Comparison of ENCODE assay signal across 8 mouse cellular contexts in the genomic region with DNA sequence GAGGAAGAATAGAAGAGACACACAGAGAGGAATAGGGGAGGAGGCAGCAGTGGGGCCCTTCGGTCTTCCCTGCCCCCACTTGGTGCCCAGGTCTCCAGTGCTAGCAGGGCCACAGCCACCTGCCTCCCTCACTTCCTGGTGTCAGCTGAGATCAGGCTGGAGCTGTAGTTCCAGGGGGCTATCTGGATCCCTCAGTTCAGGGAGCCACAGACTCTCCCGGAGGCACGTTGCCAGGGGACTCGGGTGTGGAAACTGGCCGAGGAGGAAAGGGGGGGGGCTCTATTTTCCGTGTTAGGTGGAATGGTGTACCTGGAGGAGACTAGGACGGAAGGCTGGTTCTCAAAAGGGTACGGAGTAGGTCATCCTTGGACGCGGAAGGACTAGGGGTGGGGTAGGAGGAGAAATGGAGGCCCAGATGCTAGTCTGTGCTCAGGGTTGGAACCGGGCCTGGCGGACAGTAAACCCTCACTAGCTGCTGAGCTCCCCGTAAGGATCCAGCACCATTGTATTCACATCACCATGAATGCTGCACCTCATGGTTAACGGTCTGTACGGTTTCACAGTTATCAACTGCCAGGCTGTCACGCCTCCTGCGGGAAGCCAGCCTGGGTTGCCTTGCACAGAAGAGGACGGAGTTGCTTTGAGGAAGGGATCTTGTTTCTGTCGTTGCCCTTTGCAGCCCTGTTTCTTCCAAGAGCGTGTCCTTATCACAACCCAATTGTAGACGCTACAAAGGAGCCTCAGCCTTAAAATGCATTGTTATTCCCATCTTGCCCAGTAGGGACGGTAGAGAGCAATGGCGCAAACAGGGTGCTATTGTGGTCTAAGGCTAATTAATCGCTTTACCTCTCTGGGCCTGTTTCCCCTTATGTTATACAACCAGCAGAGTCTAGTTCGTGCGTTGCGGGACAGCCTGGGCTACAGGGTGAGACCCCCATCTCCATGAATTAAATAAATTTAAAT. TPM values are rescaled to one million over a fixed set of nuclear protein-coding genes. Genes with fewer than 3 reads are reported as not detected.
DNase-seq lines count a peak whose midpoint lies in the region; TF ChIP-seq lines count a peak whose summit lies in the region.

No protein-coding gene starts in this region.

- peaks cover 38% of the 10 kb centered on the region for H3K4me1 ChIP-seq in testis, adult 2 months (ENCODE audit: control insufficient read depth, insufficient read depth, low read length)
- H3K4me1 ChIP-seq in heart, adult 2 months (ENCODE audit: control insufficient read depth, insufficient read depth, low read length) = peaks cover 14% of the 10 kb centered on the region
- H3K4me1 ChIP-seq in kidney, adult 2 months (ENCODE audit: control insufficient read depth, insufficient read depth, low read length) = peaks cover 25% of the 10 kb centered on the region; the same call in 1 of the 2 replicates
- peaks cover 12% of the 10 kb centered on the region for H3K4me1 ChIP-seq in liver, adult 2 months (ENCODE audit: control insufficient read depth, insufficient read depth, low read length)

- no peak for TF ChIP-seq EP300 in heart, adult 2 months (IDR thresholded peaks at IDR 0.05; ENCODE audit: insufficient read depth, low read depth, low read length)

- intact Hi-C loops in heart, adult 2 months (cut with DNase I) = loop anchor here (2.0 to 5.0 kb wide), 3 partner anchors 46 to 136 kb away; partner anchors contain the start of genes Catsperd, Lonp1, Ndufa11 and Ranbp3

- no peaks in the 10 kb centered on the region for H3K36me3 ChIP-seq in testis, adult 2 months (ENCODE audit: control insufficient read depth, insufficient read depth, low read length)
- no peaks in the 10 kb centered on the region for H3K36me3 ChIP-seq in heart, adult 2 months (ENCODE audit: control insufficient read depth, insufficient read depth, low read length)
- no peaks in the 10 kb centered on the region for H3K36me3 ChIP-seq in kidney, adult 2 months (ENCODE audit: control insufficient read depth, insufficient read depth, low read length)
- no peaks in the 10 kb centered on the region for H3K36me3 ChIP-seq in liver, adult 2 months (ENCODE audit: control insufficient read depth, insufficient read depth, low read length)
- no peaks in the 10 kb centered on the region for H3K36me3 ChIP-seq in myocyte (ENCODE audit: control insufficient read depth, insufficient read depth)

- WGBS in heart, adult 2 months = 34% methylated on average over 27 of the region's 27 CpGs
- 44% methylated on average over 27 of the region's 27 CpGs for WGBS in kidney, adult 2 months
- 54% methylated on average over 27 of the region's 27 CpGs for WGBS in liver, adult 2 months

- TF ChIP-seq POLR2A in testis, adult 2 months (IDR thresholded peaks at IDR 0.05; ENCODE audit: control insufficient read depth, low read depth, low read length) = no peak
- TF ChIP-seq POLR2A in heart, adult 2 months (IDR thresholded peaks at IDR 0.05; ENCODE audit: insufficient read depth, low read depth, low read length) = 0 out of 2 replicates have a peak, but pooled peaks have one; percentile 7
- no peak for TF ChIP-seq POLR2A in kidney, adult 2 months (IDR thresholded peaks at IDR 0.05; ENCODE audit: low read depth, low read length)
- no peak for TF ChIP-seq POLR2A in liver, adult 2 months (IDR thresholded peaks at IDR 0.05; ENCODE audit: extremely low read depth, insufficient read depth, low read length)
- TF ChIP-seq POLR2A in myocyte (IDR thresholded peaks at IDR 0.05; ENCODE audit: insufficient read length, low read depth) = no peak

- H3K4me2 ChIP-seq in myocyte (ENCODE audit: low read depth) = no peak overlapping the region

- H3K4me3 ChIP-seq in testis, adult 2 months (ENCODE audit: control insufficient read depth, low read depth, low read length) = peak overlapping the region; percentile 3; the same call in 1 of the 2 replicates
- peak overlapping the region; percentile 48; the same call in 1 of the 2 replicates for H3K4me3 ChIP-seq in heart, adult 2 months
- no peak overlapping the region for H3K4me3 ChIP-seq in kidney, adult 2 months (ENCODE audit: insufficient read depth, low read depth, low read length)
- H3K4me3 ChIP-seq in liver, adult 2 months (ENCODE audit: insufficient read depth, low read depth, low read length) = no peak overlapping the region
- H3K4me3 ChIP-seq in myocyte = peak overlapping the region; percentile 19

- H3K79me2 ChIP-seq in heart, adult 2 months (replicated peaks; ENCODE audit: control insufficient read depth, insufficient read depth, low read length) = no peaks in the 10 kb centered on the region
- H3K79me2 ChIP-seq in liver, adult 2 months (ENCODE audit: control insufficient read depth, insufficient read depth, low read length) = no peaks in the 10 kb centered on the region
- no peaks in the 10 kb centered on the region for H3K79me2 ChIP-seq in myocyte (ENCODE audit: control insufficient read depth, insufficient read depth)

- peak overlapping the region; percentile 27 for H3K9ac ChIP-seq in heart, adult 2 months (ENCODE audit: low read depth, low read length)
- H3K9ac ChIP-seq in liver, adult 2 months (ENCODE audit: low read depth, low read length) = no peak overlapping the region

- H3K27ac ChIP-seq in testis, adult 2 months (ENCODE audit: control insufficient read depth, insufficient read depth, low read depth, low read length) = peak overlapping the region; percentile 60; the same call in 1 of the 2 replicates
- H3K27ac ChIP-seq in heart, adult 2 months = peak overlapping the region; percentile 67
- peak overlapping the region; percentile 79 for H3K27ac ChIP-seq in kidney, adult 2 months (ENCODE audit: insufficient read depth, low read depth, low read length)
- no peak overlapping the region for H3K27ac ChIP-seq in liver, adult 2 months (replicated peaks; ENCODE audit: insufficient read depth, low read depth, low read length)

- peak; percentile 69; the same call in 1 of the 2 replicates for TF ChIP-seq CTCF in testis, adult 2 months (IDR thresholded peaks at IDR 0.05; ENCODE audit: control insufficient read depth, insufficient read depth, insufficient replicate concordance, low read depth, low read length)
- no peak; the same call in 1 of the 2 replicates for TF ChIP-seq CTCF in heart, adult 2 months (IDR thresholded peaks at IDR 0.05)
- TF ChIP-seq CTCF in kidney, adult 2 months (conservative IDR thresholded peaks at IDR 0.05; ENCODE audit: insufficient read depth, insufficient read length, low read depth, low read length) = peak; percentile 84
- TF ChIP-seq CTCF in liver, adult 2 months (IDR thresholded peaks at IDR 0.05; ENCODE audit: low read depth, low read length) = peak; percentile 69

- no peak for DNase-seq in testis, postnatal 14 days (ENCODE audit: low spot score)
- peak; percentile 76 to 86 for DNase-seq in cerebellum, postnatal 10 days
- peak; percentile 50 for DNase-seq in heart, adult 2 months
- peak; percentile 76 for DNase-seq in kidney, adult 2 months
- peak; percentile 21 for DNase-seq in liver, adult 2 months (ENCODE audit: extremely low read depth, low read depth, low spot score)
- peak; percentile 49 to 67 for DNase-seq in thymus, postnatal 10 days (ENCODE audit: low spot score in 2 of 2)

- H3ac ChIP-seq in myocyte (ENCODE audit: control insufficient read depth, insufficient read length) = no peak overlapping the region

- no peaks in the 10 kb centered on the region for H3K27me3 ChIP-seq in testis, adult 2 months (ENCODE audit: control insufficient read depth, insufficient read depth, low read length)
- H3K27me3 ChIP-seq in heart, adult 2 months (ENCODE audit: control insufficient read depth, insufficient read depth, low read length) = no peaks in the 10 kb centered on the region
- no peaks in the 10 kb centered on the region for H3K27me3 ChIP-seq in kidney, adult 2 months (replicated peaks; ENCODE audit: control insufficient read depth, insufficient read depth, low read length)
- H3K27me3 ChIP-seq in liver, adult 2 months (ENCODE audit: control insufficient read depth, insufficient read depth, low read length) = no peaks in the 10 kb centered on the region
- H3K27me3 ChIP-seq in myocyte (ENCODE audit: control insufficient read depth, insufficient read depth, insufficient read length) = no peaks in the 10 kb centered on the region

RNA-seq across cellular contexts. Expression of gene Dus3l, which starts 1.5 kb away (rescaled TPM):
- polyA plus RNA-seq in testis, adult 2 months (2012; rRNA removed) = 29.7 and 31.3 TPM in 2 replicates
- total RNA-seq in heart, adult 2 months (2021) = 10 to 100 TPM; 17.7 to 19.4 TPM
- polyA plus RNA-seq in heart, adult 2 months (2012; rRNA removed) = 36.2 and 38.7 TPM in 2 replicates
- 43.6 and 55.2 TPM in 2 replicates for polyA plus RNA-seq in kidney, adult 2 months (2012; rRNA removed)
- 7.2 and 11.9 TPM in 2 replicates for total RNA-seq in liver, adult 2 months (2014; rRNA removed)
- 19.7 and 25.7 TPM in 2 replicates for polyA plus RNA-seq in liver, adult 2 months (2012; rRNA removed)
- 38.7 TPM for polyA plus RNA-seq in myocyte (2012; fragmentation: generic; extraction: Trizol)

RNA-seq across cellular contexts. Expression of gene Nrtn, which starts 5.7 kb away (rescaled TPM):
- 7.8 and 9.2 TPM in 2 replicates for polyA plus RNA-seq in testis, adult 2 months (2012; rRNA removed)
- 10 to 100 TPM; 24.4 to 26.8 TPM for total RNA-seq in heart, adult 2 months (2021)
- 26.2 and 49.3 TPM in 2 replicates for polyA plus RNA-seq in heart, adult 2 months (2012; rRNA removed)
- polyA plus RNA-seq in kidney, adult 2 months (2012; rRNA removed) = 19.2 and 27.1 TPM in 2 replicates
- total RNA-seq in liver, adult 2 months (2014; rRNA removed) = 0.83 and 1.3 TPM in 2 replicates
- polyA plus RNA-seq in liver, adult 2 months (2012; rRNA removed) = 1.9 and 3.6 TPM in 2 replicates
- 0.78 TPM for polyA plus RNA-seq in myocyte (2012; fragmentation: generic; extraction: Trizol)

RNA-seq across cellular contexts. Expression of gene Prr22, which starts 7.0 kb away (rescaled TPM):
- 158 and 194 TPM in 2 replicates for polyA plus RNA-seq in testis, adult 2 months (2012; rRNA removed)
- total RNA-seq in heart, adult 2 months (2021) = under 1 TPM; 0.11 to 0.29 TPM
- polyA plus RNA-seq in heart, adult 2 months (2012; rRNA removed) = 1.2 and 2.0 TPM in 2 replicates
- polyA plus RNA-seq in kidney, adult 2 months (2012; rRNA removed) = 1.9 and 2.3 TPM in 2 replicates
- total RNA-seq in liver, adult 2 months (2014; rRNA removed) = 0.18 TPM in 1 of 2 replicates, not detected in the other
- 0.85 and 1.5 TPM in 2 replicates for polyA plus RNA-seq in liver, adult 2 months (2012; rRNA removed)
- polyA plus RNA-seq in myocyte (2012; fragmentation: generic; extraction: Trizol) = 0.16 TPM

RNA-seq across cellular contexts. Expression of gene Vmac, which starts 45.2 kb away (rescaled TPM):
- polyA plus RNA-seq in testis, adult 2 months (2012; rRNA removed) = 9.2 and 12.4 TPM in 2 replicates
- total RNA-seq in heart, adult 2 months (2021) = 1 to 10 TPM; 3.0 to 4.7 TPM
- 8.3 and 9.9 TPM in 2 replicates for polyA plus RNA-seq in heart, adult 2 months (2012; rRNA removed)
- polyA plus RNA-seq in kidney, adult 2 months (2012; rRNA removed) = 32.8 and 33.0 TPM in 2 replicates
- total RNA-seq in liver, adult 2 months (2014; rRNA removed) = 8.9 and 10.7 TPM in 2 replicates
- polyA plus RNA-seq in liver, adult 2 months (2012; rRNA removed) = 12.3 and 15.2 TPM in 2 replicates
- polyA plus RNA-seq in myocyte (2012; fragmentation: generic; extraction: Trizol) = 6.5 TPM

RNA-seq across cellular contexts. Expression of gene Ndufa11, which starts 45.5 kb away (rescaled TPM):
- polyA plus RNA-seq in testis, adult 2 months (2012; rRNA removed) = 135 and 159 TPM in 2 replicates
- 100 to 1,000 TPM; 748 to 906 TPM for total RNA-seq in heart, adult 2 months (2021)
- polyA plus RNA-seq in heart, adult 2 months (2012; rRNA removed) = 1,680 and 1,786 TPM in 2 replicates
- polyA plus RNA-seq in kidney, adult 2 months (2012; rRNA removed) = 897 and 907 TPM in 2 replicates
- total RNA-seq in liver, adult 2 months (2014; rRNA removed) = 110 and 146 TPM in 2 replicates
- polyA plus RNA-seq in liver, adult 2 months (2012; rRNA removed) = 462 and 466 TPM in 2 replicates
- polyA plus RNA-seq in myocyte (2012; fragmentation: generic; extraction: Trizol) = 469 TPM

Comparison
In these comparisons a context has a peak if more than half of its experiments do, and no peak if none do; other contexts are left out.
1. H3K4me3 ChIP-seq: peak in testis, adult 2 months (single experiment), heart, adult 2 months (single experiment) and myocyte (single experiment); none in kidney, adult 2 months (single experiment) and liver, adult 2 months (single experiment).
2. RNA of gene Prr22, which starts 7.0 kb away (polyA plus RNA-seq): 158 to 194 TPM in testis, adult 2 months; 1.2 to 2.0 TPM in heart, adult 2 months, 1.9 to 2.3 TPM in kidney, adult 2 months, 0.85 to 1.5 TPM in liver, adult 2 months and 0.16 TPM in myocyte (single experiment); every median in the first group is over 10 times any median in the second.